Mouse (Mus musculus) cerebellum, postnatal 10 days (tissue): ENCODE data around the gene Dock9.

ENCODE experiments used
- DNase-seq, 2 experiments: peaks; one replicate each; pipeline ENCODE4 v3.0.0; 2021; ENCODE audit warnings: mixed read lengths in 2 of 2

The Dock9 gene

GRCm38 (mm10) chr14:121617645-121618390 is 179.8 kb downstream of the Dock9 start:
- DNase-seq = peak; percentile 92 to 95

DNA sequence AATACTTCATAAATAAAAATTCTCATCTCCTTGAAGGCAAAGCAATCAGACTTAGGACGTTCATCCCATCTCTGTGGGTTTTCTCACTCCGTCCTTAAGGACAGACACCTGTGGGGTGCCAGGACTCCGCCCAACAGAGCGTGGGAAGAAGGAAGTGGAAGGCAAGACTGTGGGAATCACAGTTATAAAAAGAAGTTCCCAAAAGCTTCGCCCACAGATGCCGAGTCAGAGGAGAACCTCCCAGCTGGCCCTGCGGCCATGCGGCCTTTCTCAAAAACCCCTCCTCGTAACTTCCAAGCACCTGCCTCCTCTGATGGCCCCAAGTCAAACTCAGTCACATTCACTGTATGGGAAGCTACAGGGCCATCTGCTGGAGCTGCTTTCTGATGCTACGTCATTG is 182.2 kb downstream of the Dock9 start:
- no peak for DNase-seq

DNA sequence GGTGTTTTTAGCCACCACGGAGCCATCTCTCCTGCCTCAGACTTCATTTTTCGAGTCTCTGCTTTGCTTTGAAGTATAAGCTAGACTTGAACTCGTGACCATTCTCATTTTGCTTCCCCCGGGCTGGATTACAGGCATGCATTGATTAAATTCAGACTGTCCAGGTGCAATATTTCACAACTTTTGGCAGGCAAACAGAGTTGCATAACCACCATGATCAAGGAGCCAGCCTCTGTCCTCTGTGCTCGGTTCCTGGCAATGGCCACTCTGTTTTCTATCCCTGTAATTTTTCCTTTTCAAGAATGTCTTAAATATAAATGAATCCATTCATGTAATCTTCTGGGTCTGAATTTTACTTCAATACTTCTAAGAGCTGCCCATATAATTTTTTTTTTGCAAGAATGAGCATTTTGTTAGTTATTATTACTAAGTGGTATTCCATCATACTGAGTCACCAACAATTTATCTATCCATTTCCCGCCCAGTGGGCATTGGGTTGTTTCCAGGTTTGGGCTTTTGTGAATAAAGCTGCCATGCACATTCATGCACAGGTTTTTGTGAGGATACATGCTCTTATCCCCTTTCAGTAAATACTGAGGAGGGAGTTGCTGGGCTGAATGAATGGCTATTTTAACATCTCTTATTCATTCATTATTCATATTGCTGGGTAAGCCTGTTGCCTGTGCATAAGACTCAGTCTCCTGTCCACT is 183.0 kb downstream of the Dock9 start:
- DNase-seq = peak; percentile 49 to 56

DNA sequence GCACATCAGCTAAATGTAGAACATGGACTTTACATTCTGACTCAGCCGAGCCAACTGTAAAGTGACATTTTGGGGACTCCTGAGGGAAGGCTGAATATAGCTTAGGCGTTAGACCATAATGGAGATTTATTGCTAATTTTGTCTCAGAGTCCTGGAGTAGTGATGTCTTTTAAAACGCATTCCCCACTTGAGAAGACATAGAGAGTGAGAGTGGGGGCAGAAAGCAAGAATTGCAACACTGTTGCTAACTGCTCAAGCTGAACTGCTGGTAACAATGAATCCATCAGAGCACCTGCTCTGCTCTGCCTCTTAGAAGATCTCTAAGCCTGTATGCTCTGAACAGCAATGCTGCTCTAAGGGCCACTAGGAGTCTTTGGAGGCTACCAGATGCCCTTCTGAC is 184.1 kb downstream of the Dock9 start:
- no peak for DNase-seq

- DNase-seq = no peak
Measured at GRCm38 (mm10) chr14:121612926-121613325, 184.7 kb downstream of the Dock9 start.

GRCm38 (mm10) chr14:121611533-121611932 is 186.1 kb downstream of the Dock9 start:
- DNase-seq = no peak

DNA sequence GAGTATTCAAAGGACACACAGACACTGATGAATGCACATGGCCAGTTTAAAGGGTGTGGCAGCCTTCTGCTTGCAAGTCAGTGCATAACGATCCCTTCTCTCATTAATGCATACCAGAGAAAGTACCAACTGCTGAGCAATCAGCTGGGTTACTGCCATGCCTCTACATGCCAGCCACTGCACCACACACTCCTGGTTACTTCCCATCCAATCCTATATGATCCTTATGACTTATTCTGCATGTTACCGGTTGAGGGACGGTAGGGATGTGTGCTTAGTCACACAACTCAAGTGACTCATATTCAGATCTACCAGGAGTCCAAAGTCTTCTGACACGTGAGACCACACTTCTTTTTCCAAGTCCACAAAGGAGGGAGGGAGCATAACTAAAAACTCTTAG is 186.5 kb downstream of the Dock9 start:
- no peak for DNase-seq

GRCm38 (mm10) chr14:121608522-121608921 is 189.1 kb downstream of the Dock9 start:
- no peak for DNase-seq

DNA sequence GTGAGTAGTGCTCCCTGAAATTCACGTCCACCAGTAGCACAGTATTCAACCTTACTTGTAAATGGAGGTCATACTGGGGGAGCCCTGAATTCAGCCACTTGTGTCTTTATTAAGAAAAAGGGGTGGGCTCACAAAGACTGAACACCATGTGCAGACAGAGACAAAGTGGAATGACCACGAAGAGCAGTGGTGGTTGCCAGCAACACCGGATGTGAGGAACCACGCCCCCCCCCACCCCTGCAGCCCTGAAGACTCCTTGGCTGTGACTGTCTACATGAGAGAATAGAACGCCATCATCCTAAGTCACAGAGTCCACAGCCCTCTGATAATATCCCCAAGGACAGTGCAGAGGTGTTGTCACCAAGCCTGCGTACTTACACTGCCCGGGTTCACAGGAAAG is 191.2 kb downstream of the Dock9 start:
- peak in 1 of 2 experiments; percentile 1 for DNase-seq

- DNase-seq = peak; percentile 48 to 61
Measured at GRCm38 (mm10) chr14:121605260-121605659, 192.4 kb downstream of the Dock9 start.

- no peak for DNase-seq
Measured at GRCm38 (mm10) chr14:121604565-121604964, 193.1 kb downstream of the Dock9 start.

GRCm38 (mm10) chr14:121602610-121603009 is 195.0 kb downstream of the Dock9 start:
- no peak for DNase-seq

DNA sequence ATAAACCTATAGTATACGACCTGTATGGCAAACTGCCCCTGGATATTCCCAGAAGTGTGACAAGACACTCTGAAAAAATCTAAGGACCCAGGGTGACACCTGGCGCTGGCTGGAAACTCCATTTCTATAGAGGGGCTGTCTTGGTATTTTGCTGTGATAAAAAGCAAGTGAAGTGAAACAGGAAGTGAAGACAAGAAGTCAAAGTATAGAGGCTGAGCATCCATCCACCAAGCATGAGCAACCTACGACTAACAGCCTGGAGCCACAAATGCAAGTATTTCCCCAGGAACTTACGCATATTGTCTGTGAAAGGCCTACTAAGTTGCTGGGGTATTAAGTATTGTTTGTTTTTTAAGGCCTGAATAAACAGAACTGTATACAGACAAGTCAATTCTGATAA is 197.1 kb downstream of the Dock9 start:
- DNase-seq = no peak

GRCm38 (mm10) chr14:121597073-121597472 is 200.6 kb downstream of the Dock9 start:
- DNase-seq = no peak

GRCm38 (mm10) chr14:121596631-121597030 is 201.0 kb downstream of the Dock9 start:
- no peak for DNase-seq

DNA sequence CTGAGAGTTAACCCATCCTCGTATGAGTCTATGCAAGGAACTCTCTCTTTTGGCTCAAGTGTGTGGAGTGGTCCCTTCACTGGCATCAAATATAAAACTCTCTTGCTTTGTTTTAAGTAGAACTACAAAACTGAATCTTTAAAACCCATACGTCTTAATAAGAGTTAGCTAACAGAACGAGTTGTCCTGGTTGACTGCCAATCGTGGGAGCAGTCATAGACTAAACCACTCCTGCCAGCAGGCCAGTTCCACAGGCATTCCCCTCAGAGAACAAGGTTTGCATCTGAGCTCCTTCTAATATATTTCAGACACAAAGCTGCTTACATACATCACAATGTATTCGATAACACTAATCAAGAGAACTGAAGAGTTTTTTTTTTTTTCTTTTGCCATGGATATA is 203.0 kb downstream of the Dock9 start:
- DNase-seq = no peak

DNA sequence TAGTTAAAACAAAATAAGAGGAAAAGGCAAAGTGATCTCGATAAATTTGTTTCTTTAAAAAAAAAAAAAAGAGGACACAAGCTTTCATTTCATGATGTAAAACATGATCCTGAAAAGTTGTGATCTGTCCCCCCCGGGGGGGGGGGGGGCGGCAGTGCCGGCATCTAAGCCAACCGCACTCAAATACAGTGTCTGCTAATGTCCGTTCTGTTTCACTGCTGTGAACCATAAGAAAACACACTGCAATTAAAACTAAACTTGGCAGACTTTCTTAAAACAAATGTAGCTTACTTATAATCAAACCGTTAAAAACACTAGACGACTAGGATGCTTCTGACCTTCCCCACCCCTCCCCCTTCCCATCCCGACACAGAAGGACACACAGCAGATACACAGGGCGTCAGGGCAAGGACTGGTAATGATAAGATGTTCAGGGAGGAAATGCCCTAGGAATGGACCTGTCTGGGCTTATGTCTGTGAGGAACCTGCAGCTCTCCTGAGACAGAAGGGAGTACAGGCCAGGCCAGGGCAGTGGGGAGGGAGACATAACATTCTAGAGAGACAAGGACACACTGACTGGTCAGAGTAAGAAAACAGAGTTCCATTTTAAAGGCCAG is 204.2 kb downstream of the Dock9 start:
- no peak for DNase-seq

GRCm38 (mm10) chr14:121592890-121593289 is 204.7 kb downstream of the Dock9 start:
- no peak for DNase-seq

GRCm38 (mm10) chr14:121592356-121592755 is 205.3 kb downstream of the Dock9 start:
- peak in 1 of 2 experiments; percentile 57 for DNase-seq

DNA sequence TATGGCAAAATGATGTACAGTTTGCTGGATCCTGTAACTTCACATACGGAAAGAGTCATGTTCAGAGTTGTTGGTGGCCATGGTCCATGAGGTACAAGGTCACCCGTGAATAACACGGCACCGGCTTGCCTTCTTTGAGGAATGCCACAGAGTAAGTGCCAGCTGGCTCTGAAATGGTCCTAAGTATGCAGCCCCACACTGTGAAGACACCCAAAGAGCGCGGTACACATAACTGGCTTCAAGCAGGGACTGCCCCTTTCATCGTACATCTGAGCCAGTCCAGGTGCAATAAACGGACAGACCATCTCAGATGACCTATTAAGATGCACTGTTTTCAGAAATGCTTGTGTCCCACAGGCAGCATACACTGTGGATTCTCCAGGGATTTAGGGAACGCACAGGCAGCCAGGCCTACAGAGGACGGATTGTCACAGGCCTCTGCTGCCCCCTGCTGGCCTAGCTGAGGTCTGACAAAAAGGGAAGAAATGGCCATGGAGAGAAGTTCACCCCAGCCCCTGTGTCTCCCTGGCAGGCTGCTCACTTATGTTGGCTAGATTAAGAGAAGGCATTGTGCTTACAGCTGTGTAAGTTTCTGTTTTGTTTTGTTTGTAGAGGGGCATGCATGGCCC is 208.4 kb downstream of the Dock9 start:
- peak; percentile 88 to 89 for DNase-seq

DNA sequence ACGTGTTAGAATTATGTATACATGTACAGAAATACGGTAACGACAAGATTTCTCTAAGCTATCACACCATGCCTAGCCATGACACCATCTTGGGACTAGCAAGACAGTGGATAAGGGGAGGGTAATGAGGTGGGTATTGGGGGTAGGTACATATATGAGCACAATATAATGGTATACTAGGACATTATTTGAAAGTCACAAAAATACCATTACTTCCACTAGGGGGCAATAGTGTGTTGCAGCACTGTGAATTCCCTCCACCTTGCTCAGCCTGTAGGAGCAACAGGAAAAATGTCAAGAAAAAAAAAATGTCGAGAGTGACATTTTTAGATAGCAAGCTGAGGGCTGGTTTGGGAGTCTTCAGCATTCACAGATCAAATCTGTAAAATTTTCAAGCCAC is 209.2 kb downstream of the Dock9 start:
- DNase-seq = peak; percentile 34 to 82

DNA sequence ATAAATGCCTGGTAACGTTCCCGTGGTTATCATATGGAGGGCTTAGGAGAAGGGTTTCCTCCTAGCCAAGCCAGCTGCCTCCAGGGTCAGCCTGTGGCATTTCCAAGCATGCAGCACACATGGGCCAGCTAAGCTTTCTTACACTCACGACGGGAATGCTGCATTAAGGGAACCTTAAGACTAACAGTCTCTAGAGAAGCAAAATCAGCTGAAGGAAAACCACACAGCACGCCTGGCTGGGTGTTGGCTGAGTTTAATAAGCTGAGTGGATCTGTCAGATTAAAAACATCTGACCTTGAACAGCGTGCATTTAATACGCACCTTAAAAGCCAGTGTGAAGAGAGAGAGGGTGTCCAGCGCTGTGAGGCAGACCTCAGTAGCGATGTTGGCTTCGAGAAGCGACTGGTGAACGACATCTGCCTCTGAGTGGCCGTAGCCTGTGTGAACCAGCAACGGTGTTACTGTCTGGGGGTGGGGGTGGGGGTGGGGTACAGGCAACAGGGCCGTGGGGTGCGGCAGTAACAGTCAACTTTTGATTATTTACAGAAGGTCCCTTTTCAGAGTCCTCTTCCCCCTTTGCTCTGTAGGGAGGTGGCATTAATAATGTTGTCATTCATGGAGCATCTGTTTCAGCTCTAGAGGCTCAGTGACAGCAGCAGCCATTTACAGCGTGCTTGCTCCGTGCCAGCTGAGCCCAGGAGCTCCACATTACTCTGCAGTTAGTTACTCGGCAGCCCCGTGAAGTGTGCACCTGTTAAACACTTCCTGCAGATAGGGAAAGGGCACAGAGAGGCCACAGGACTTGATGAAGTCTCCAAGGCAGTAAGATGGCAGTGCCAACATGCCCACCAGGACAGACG is 211.5 kb downstream of the Dock9 start:
- peak in 1 of 2 experiments; percentile 29 for DNase-seq
